Mouse (Mus musculus): ENCODE results near the gene Ncbp3.

GRCm38 (mm10) chr11:73137116-73137515 is 89.5 kb downstream of the Ncbp3 start:
- TF ChIP-seq EP300 (optimal IDR thresholded peaks at IDR 0.05) (no peak), CTCF (IDR thresholded peaks at IDR 0.05; ENCODE audit: low read depth) (no peak)
